Mouse (Mus musculus): Measurements from ENCODE around the gene Sdr42e1. TPM values are rescaled to one million over a fixed set of nuclear protein-coding genes. Genes with fewer than 3 reads are reported as not detected.

Gene Sdr42e1
- total and polyA plus RNA-seq, 2 experiments from 2014 or later = 2.8 to 6.9 TPM

DNA sequence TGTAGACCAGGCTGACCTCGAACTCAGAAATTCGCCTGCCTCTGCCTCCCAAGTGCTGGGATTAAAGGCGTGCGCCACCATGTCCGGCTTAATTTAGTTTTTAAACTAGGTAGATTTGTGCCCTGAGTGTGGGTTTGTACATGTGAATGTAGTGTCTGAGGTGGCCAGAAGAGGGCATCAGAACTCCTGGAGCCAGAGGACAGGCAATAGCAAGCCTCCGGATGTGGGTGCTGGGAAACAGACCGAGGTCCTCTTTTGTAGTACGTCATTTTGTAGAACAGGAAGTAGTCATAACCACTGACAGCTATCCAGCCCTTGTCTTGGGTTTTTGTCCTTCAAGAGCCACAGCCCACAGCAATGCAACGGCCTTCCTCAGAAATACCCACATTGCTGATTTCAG, 33.9 kb downstream of the Sdr42e1 start:
- Histone ChIP-seq H3K4me3 (ENCODE audit: low read depth, low read length) (no peak overlapping the region), H3K9me3 (ENCODE audit: low read length) (no peaks in the 10 kb centered on the region), H3K4me1 (ENCODE audit: insufficient read depth) (no peaks in the 10 kb centered on the region), H3K36me3 (ENCODE audit: insufficient read depth) (no peaks in the 10 kb centered on the region), H3K4me2 (ENCODE audit: low read depth) (no peak overlapping the region), H3K27ac (ENCODE audit: low read depth, low read length) (no peak overlapping the region), H3K27me3 (ENCODE audit: insufficient read depth, low read length) (no peaks in the 10 kb centered on the region), H3K9ac (no peak overlapping the region)
- ATAC-seq (no peak), DNase-seq (no peak)
- 97% methylated on average over 9 of the region's 9 CpGs for WGBS
- TF ChIP-seq CTCF (IDR thresholded peaks at IDR 0.05; ENCODE audit: low read depth) = no peak

DNA sequence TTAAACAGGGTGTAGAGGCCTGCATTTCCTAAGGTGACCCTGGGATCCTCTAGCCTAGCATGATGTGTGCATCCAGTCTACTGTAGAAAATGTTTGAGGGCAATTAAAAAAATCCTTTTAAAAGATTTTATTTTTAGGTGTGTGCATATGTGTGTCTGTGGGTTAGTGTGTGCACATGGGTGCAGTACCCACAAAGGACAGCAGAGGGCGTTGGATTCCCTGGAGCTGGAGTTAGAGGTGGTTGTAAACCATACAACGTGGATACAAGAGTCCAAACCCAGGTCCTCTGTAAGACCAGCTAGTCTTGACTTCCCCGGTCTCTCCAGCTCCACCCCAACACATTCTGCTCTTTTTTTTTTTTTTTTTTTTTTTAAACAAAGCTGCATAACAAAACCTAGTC, 36.0 kb downstream of the Sdr42e1 start:
- Histone ChIP-seq H3K4me1 (ENCODE audit: insufficient read depth) (no peaks in the 10 kb centered on the region), H3K4me3 (ENCODE audit: low read depth, low read length) (no peak overlapping the region), H3K9ac (no peak overlapping the region), H3K9me3 (ENCODE audit: low read length) (no peaks in the 10 kb centered on the region), H3K27ac (ENCODE audit: low read depth, low read length) (no peak overlapping the region), H3K36me3 (ENCODE audit: insufficient read depth) (no peaks in the 10 kb centered on the region), H3K27me3 (ENCODE audit: insufficient read depth, low read length) (no peaks in the 10 kb centered on the region), H3K4me2 (ENCODE audit: low read depth) (no peak overlapping the region)
- WGBS = 64% methylated on average over 3 of the region's 3 CpGs
- no peak for TF ChIP-seq CTCF (IDR thresholded peaks at IDR 0.05; ENCODE audit: low read depth)
- no peak for ATAC-seq
- DNase-seq = no peak

DNA sequence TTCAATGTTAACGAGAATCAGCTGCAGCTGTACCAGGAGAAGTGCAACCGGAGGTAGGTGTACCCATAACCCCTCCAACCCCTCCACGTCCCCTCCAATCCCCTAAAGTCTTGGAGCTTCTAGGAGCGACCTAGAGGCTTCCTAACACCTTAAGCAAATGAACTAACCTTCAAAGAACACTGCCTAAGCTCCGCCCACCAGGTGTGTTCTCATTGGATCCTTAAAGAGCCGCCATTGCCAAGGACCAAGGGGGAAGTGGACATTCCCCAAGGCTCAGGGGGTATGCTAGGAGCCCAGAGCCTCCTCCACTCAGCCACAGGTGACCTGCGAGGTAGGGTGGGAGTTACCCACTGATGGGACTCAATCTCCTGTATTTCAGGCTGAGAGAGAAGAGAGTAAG, 39.1 kb downstream of the Sdr42e1 start:
- H3K27me3 ChIP-seq (ENCODE audit: insufficient read depth, low read length) = no peaks in the 10 kb centered on the region
- ATAC-seq (no peak), DNase-seq (no peak)
- no peaks in the 10 kb centered on the region for H3K4me1 ChIP-seq (ENCODE audit: insufficient read depth)
- no peak for TF ChIP-seq CTCF (IDR thresholded peaks at IDR 0.05; ENCODE audit: low read depth)
- no peak overlapping the region for H3K4me3 ChIP-seq (ENCODE audit: low read depth, low read length)
- no peak overlapping the region for H3K4me2 ChIP-seq (ENCODE audit: low read depth)
- no peaks in the 10 kb centered on the region for H3K9me3 ChIP-seq (ENCODE audit: low read length)
- H3K27ac ChIP-seq (ENCODE audit: low read depth, low read length) = no peak overlapping the region
- 89% methylated on average over 7 of the region's 7 CpGs for WGBS
- H3K36me3 ChIP-seq (ENCODE audit: insufficient read depth) = no peaks in the 10 kb centered on the region
- H3K9ac ChIP-seq = no peak overlapping the region

DNA sequence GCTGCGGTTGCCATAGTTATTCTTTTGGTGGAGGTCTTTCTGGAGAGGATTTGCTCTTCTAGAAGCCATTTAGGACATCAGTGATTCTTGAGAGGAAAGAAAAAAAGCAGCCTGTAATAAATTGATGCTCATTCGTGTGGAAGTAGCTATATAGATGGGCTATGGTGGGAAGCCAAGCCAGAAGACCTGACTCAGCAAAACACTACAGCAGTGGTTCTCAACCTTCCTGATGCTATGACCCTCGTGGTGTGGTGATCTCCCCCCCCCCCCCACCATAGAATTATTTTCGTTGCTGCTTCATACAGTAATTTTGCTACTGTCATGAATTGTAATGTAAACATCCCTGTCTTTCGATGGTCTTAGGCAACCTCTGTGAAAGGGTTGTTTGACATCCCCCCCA, 41.0 kb downstream of the Sdr42e1 start:
- no peaks in the 10 kb centered on the region for H3K27me3 ChIP-seq (ENCODE audit: insufficient read depth, low read length)
- ATAC-seq (no peak), DNase-seq (no peak)
- no peak for TF ChIP-seq CTCF (IDR thresholded peaks at IDR 0.05; ENCODE audit: low read depth)
- H3K9me3 ChIP-seq (ENCODE audit: low read length) = no peaks in the 10 kb centered on the region
- WGBS = 87% methylated on average over 5 of the region's 5 CpGs
- H3K27ac ChIP-seq (ENCODE audit: low read depth, low read length) = no peak overlapping the region
- no peak overlapping the region for H3K4me2 ChIP-seq (ENCODE audit: low read depth)
- H3K4me1 ChIP-seq (ENCODE audit: insufficient read depth) = no peaks in the 10 kb centered on the region
- no peaks in the 10 kb centered on the region for H3K36me3 ChIP-seq (ENCODE audit: insufficient read depth)
- no peak overlapping the region for H3K4me3 ChIP-seq (ENCODE audit: low read depth, low read length)
- no peak overlapping the region for H3K9ac ChIP-seq

DNA sequence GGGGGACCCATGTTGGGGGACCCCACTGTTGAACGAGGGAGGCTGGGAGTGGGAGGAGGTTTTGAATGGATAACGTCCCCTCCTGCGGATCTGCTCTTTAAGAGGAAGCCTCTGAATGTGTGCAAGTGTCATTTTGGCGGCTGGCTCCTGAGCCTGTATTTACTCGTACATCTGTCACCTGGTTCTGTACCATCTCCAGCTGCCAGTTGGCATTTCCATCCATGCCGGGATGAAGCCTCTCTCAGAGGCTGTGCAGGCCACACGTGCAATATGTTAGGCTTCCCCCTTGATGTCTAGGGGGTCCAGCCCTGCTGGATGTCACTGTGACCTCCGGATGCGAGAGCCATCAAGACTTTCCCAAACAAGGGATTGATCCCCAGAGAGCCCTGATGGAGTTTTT, 46.4 kb downstream of the Sdr42e1 start:
- no peak overlapping the region for H3K9ac ChIP-seq
- DNase-seq (no peak), ATAC-seq (no peak)
- H3K27me3 ChIP-seq (ENCODE audit: insufficient read depth, low read length) = no peaks in the 10 kb centered on the region
- no peaks in the 10 kb centered on the region for H3K36me3 ChIP-seq (ENCODE audit: insufficient read depth)
- H3K4me3 ChIP-seq (ENCODE audit: low read depth, low read length) = no peak overlapping the region
- no peak overlapping the region for H3K4me2 ChIP-seq (ENCODE audit: low read depth)
- H3K9me3 ChIP-seq (ENCODE audit: low read length) = 0 out of 2 replicates have a peak, but pooled peaks cover 9% of the 10 kb centered on the region
- no peak overlapping the region for H3K27ac ChIP-seq (ENCODE audit: low read depth, low read length)
- no peaks in the 10 kb centered on the region for H3K4me1 ChIP-seq (ENCODE audit: insufficient read depth)
- TF ChIP-seq CTCF (IDR thresholded peaks at IDR 0.05; ENCODE audit: low read depth) = no peak
- 61% methylated on average over 9 of the region's 9 CpGs for WGBS

DNA sequence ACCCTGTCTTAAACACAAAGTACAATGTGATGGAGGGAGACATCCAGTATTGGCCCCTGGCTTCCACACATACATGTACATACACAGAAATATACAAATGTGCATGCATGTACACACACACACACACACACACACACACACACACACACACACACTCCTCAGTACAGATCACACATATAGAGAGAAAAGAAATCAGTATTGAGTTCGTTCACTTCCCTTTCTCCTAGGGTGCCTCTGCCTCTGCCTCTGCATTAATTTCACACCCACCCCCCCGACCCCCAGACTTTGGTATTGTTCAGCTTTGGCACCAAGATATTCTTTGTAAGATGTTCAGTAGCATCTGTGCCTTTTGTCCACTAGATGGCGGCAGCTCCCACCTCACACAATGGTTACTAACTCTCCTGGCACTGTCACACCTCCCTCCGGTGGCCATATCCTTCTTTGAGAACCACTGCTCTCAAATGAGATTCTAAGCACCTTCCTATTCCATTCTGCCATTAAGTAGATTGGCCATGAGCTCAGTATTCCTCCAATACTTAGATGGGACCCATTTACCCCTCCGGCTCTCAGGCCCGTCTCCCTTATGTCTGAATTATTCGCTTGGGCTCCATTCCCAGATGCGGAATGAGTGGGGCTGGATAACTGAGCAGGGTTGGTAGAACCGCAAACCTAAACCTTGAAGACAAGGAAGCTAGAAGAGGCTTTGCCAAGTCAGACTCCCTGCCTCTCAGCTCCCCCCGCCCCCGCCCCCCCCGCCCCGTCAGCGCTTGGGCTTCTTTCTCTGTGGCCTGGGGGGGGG, 47.2 kb downstream of the Sdr42e1 start:
- H3K27me3 ChIP-seq (ENCODE audit: insufficient read depth, low read length) = no peaks in the 10 kb centered on the region
- no peaks in the 10 kb centered on the region for H3K36me3 ChIP-seq (ENCODE audit: insufficient read depth)
- TF ChIP-seq CTCF (IDR thresholded peaks at IDR 0.05; ENCODE audit: low read depth) = peak; percentile 91
- H3K27ac ChIP-seq (ENCODE audit: low read depth, low read length) = no peak overlapping the region
- H3K4me2 ChIP-seq (ENCODE audit: low read depth) = peak overlapping the region; percentile 30; the same call in 1 of the 2 replicates
- H3K4me3 ChIP-seq (ENCODE audit: low read depth, low read length) = no peak overlapping the region
- no peak overlapping the region for H3K9ac ChIP-seq
- no peaks in the 10 kb centered on the region for H3K4me1 ChIP-seq (ENCODE audit: insufficient read depth)
- peak; percentile 86 for DNase-seq
- peak; percentile 82 for ATAC-seq
- WGBS = 58% methylated on average over 14 of the region's 14 CpGs
- H3K9me3 ChIP-seq (ENCODE audit: low read length) = 0 out of 2 replicates have a peak, but pooled peaks cover 9% of the 10 kb centered on the region

GRCm38 (mm10) chr8:117612861-117613260, 60.6 kb downstream of the Sdr42e1 start:
- no peak for TF ChIP-seq CTCF (IDR thresholded peaks at IDR 0.05; ENCODE audit: low read depth)
- Histone ChIP-seq H3K4me3 (ENCODE audit: low read depth, low read length) (no peak overlapping the region), H3K4me1 (ENCODE audit: insufficient read depth) (no peaks in the 10 kb centered on the region), H3K27me3 (ENCODE audit: insufficient read depth, low read length) (no peaks in the 10 kb centered on the region), H3K36me3 (ENCODE audit: insufficient read depth) (no peaks in the 10 kb centered on the region), H3K9ac (no peak overlapping the region), H3K9me3 (ENCODE audit: low read length) (0 out of 2 replicates have a peak, but pooled peaks cover 4% of the 10 kb centered on the region), H3K4me2 (ENCODE audit: low read depth) (no peak overlapping the region), H3K27ac (ENCODE audit: low read depth, low read length) (no peak overlapping the region)
- DNase-seq (no peak), ATAC-seq (no peak)
- 89% methylated on average over 12 of the region's 12 CpGs for WGBS

Other genes with a start within 250 kb of the Sdr42e1 start
- gene Plcg2, start 175.4 kb downstream of the Sdr42e1 start, total RNA-seq (2014; rRNA removed) = 1.8 TPM in 2 replicates
- gene Plcg2, start 175.4 kb downstream of the Sdr42e1 start, polyA plus RNA-seq (2015; fragmentation: Nextera tagmentation; extraction: Ambion mirVana) = 0.63 and 1.1 TPM in 2 replicates
- gene Hsd17b2, start 28.2 kb upstream of the Sdr42e1 start, total RNA-seq (2014; rRNA removed) = not detected in 2 replicates
- 0.14 TPM in 1 of 2 replicates, not detected in the other for gene Hsd17b2, start 28.2 kb upstream of the Sdr42e1 start, polyA plus RNA-seq (2015; fragmentation: Nextera tagmentation; extraction: Ambion mirVana)
- 16.8 and 18.5 TPM in 2 replicates for gene Mphosph6, start 128.3 kb upstream of the Sdr42e1 start, total RNA-seq (2014; rRNA removed)
- 38.8 and 43.8 TPM in 2 replicates for gene Mphosph6, start 128.3 kb upstream of the Sdr42e1 start, polyA plus RNA-seq (2015; fragmentation: Nextera tagmentation; extraction: Ambion mirVana)